Mouse (Mus musculus): ENCODE results near the gene Entpd4b.

The Entpd4b gene

DNA sequence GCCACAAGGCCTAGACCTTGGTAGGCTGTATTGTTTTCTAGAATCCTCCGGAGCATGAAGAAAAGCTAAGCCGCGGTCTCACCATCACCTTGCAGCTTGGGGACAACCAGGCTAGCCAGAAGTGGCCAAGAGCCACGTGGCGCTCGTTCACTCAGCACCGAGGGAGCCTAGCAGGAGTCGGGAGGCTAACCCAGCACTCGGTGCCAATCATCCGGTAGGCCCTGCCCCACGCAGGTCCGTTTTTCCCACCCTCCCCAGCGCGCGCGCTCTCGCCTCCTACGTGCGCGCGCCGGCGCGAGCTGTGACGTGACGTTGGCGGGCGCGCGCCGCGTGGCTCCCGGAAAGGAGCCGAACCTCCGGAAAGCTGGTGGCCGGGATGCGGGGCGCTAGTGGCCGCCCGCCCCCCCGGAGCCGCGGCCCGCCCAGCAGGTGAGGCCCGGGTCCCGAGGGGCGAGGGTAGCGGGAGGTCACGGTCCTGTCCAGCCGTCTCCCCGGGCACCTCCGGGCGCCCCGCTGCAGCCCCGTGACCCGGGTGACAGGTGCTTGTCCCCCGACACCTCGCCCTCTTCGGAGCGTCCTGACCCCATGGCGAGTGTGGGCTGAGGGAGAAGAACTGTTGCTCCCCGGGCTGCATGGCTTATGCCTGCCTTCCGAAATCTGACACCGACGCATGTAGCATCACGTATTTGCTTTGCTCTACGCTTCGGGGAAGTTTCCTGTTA lies at the start of gene Entpd4b:
TSS of gene Entpd4b (plus strand) at position 315 of the 722 bp plus-strand sequence.
- no CpG with 5 or more reads among the region's 68 CpGs for WGBS

DNA sequence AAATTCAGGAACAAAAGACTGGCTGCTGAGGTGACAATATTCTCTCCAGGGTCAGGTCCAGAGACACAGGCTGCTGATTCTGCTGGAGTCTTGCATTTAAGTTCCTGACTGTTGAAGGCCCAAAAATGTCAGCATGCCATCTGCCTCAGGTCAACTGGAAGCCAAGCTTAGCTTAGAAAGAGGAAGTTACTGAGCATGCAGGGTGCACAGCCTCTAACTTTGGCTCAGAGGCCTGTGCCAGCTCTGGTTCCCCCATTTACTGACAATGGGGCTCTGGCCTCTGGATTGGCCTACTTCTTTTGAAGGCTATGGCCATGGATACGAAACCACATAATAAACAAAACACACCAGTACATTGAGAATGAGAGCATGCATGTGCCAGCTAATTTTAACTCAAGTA lies 48.2 kb upstream of the Entpd4b start:
- WGBS = no CpG with 5 or more reads among the region's 1 CpGs

DNA sequence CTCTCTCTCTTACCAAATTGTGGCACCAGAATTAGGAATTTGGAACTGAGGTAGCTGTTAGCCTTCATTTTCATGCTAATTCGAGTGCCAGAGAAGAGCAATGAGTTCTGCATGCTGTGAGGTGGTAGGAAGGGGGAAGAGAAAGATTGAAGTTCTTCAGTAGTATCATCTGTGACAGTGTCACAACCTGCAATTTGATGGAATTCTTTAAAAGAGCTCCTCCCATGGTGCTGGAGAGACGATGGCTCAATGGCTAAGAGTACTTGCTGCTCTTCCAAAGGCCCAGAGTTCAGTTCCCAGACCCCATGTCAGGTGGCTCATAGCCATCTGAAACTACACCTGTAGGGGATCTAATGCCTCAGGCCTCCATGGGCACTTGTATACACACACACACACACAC lies 42.8 kb upstream of the Entpd4b start, which contains the start of gene Gm27179:
TSS of gene Gm27179 (minus strand) at position 101 of the 400 bp plus-strand sequence.
- no CpG with 5 or more reads among the region's 2 CpGs for WGBS

DNA sequence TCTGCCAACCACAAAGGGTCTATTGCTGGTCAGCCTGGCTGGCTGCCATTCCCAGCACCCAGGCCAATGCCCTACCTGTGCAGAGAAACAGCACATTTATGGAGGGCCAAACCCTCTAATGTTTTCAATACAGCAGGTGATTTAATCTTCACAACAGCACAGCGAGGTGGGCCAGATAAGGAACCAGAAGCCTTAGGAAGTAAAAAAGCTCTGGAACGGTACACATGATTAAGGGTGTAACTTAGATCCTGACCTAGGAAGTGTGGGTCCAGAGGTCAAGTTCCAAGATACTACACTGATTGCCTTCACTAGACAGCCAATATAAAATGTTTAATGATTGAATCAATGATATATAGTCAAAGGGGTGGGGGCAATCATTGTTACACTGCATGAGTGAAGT lies 34.4 kb upstream of the Entpd4b start:
- no CpG with 5 or more reads among the region's 2 CpGs for WGBS

DNA sequence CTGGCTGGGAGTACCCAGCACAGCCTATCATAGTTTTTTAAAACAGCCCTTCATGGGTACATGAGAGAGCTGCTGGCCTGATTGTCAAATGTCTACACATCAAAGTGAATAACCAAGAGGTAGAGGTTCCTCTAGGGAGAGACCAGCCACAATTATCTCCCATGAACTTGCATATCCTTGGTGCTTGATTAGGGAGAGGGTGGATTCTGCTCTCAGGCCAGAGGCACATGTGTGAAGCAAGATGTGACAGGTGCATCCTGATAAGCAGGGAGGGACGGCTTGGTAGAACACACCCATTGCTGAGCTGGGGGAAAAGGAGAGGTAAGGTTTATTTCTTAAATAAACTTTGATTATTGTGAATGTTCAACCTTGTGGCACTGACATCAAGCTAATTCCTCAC lies 32.2 kb upstream of the Entpd4b start:
- WGBS = no CpG with 5 or more reads among the region's 1 CpGs

DNA sequence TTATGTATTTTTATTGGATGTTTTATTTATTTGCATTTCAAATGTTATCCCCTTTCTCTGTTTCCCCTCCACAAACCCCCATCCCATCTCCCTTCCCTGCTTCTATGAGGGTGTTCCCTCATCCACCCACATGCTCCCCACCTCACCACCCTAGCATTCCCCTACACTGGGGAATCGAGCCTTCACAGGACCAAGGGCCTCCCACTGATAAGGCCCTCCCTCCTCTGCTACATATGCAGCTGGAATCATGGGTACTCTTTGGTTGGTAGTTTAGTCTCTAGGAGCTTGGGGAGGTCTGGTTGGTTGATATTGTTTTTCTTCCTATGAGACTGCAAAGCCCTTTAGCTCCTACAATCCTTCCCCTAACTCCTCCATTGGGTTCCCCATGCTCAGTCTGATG lies 29.0 kb upstream of the Entpd4b start:
- no CpG with 5 or more reads among the region's 1 CpGs for WGBS

DNA sequence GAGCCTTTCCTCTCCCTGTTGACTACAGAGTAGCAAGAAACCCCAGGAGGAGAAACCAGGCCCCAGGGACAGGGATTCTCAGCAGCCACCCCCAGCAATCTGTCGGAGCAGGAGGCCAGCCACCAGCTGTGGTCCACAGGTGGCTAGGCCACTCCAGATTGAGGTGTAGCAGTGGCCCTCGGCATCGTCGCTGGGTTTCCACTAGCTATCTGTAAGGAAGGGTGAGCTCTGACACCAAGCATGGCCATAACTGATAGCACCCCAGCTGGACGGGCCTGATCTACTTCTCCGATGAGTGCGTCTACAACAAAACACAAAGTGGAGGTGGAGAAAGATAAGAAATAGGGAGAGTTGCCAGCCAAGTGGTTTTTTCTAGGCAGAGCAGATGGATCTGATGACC lies 18.7 kb upstream of the Entpd4b start:
- WGBS = no CpG with 5 or more reads among the region's 7 CpGs

DNA sequence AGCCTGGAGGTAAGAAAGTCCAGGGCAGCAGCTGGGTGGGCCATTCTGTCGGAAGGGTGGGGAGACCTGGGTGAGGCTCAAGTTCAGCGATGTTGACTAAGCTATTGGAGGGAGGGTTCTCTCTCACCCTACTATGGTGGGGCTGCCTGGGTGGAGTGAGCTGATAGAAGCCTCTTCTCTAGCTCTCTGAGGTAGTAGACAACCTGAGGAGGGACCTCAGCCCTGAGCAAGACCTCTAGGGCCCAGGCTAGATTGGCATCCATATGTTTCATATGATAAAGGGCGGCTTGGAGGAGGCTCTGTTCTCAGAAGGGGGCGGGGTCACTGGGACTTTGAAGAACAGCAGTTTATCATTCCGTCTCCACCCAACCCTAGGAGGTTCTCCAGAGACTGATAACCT lies 15.1 kb upstream of the Entpd4b start:
- WGBS = no CpG with 5 or more reads among the region's 5 CpGs

DNA sequence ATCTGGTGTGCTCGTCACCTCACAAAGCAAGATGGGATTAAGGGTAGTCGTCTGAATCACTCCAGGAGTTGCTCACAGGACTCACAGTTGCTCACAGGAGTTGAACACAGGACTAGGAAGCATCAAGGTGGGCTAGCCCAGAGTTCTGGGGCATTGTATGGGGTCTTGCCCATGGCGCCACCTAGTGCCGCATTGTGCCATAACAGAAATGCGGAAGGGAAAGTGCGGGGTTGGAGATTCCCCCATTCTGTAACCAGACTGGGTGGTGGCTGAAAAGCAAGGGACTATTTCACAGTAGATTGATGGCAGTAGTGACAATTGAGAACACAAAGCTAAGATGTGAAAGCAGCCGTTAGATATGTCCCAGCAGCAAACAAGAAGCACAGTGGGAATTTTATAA lies 12.5 kb upstream of the Entpd4b start:
- no CpG with 5 or more reads among the region's 7 CpGs for WGBS

DNA sequence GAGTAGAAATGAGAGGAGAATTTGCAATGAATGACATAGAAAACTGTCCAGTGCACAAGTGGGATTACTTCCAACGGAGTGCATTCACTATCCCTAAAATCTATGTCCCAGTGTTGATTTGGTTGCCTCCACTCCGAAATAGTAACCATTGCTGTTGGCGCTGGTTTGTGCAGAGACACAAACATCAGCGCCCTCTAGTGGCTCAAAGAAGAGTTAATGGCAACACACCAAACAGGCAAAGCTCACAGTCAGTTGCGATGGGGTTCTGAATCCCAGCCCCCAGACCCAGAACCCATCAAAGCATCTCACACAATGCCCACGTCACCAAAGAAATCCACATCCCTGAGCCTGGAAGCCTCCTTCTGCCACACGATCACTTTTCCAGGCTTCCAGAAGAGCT lies 11.2 kb upstream of the Entpd4b start:
- WGBS = no CpG with 5 or more reads among the region's 7 CpGs

DNA sequence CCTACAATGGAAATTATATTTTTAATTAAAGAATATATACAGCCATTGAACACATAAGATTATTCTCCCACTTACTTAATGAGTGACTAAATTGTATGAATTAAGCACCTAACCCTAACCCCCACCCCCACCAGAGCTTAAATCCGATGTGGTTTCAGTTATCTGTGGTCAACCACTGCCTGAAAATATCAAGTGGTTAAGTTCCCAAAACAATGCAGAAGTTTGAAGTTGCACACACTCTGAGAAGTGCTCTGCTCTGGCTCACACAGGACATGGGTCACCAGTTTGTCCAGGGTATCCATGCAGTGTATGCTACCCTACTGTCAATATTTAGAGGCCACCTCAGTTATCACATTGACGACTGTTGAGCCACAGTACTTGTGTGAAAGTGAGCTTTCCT lies 10.2 kb upstream of the Entpd4b start:
- no CpG with 5 or more reads among the region's 2 CpGs for WGBS

DNA sequence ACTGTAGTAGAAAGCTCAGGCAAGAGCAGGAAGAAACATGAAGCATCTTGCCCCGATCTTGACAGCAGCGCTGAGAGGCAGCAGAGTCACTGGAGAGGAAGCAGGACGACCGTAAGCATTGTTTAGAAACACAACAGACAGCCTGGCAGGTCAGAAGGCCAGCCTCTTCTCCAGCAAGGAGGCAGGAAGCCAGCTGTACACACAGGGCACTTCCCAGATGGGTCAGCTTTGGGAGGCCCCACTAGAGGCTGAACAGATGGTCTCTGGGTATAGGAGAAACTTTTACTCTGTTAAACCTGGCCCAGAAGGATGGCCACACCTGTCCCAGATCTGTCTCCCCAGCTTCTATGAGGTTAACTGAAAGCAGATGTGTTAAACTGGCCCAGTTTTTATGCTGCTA lies 7.9 kb upstream of the Entpd4b start:
- WGBS = no CpG with 5 or more reads among the region's 4 CpGs

DNA sequence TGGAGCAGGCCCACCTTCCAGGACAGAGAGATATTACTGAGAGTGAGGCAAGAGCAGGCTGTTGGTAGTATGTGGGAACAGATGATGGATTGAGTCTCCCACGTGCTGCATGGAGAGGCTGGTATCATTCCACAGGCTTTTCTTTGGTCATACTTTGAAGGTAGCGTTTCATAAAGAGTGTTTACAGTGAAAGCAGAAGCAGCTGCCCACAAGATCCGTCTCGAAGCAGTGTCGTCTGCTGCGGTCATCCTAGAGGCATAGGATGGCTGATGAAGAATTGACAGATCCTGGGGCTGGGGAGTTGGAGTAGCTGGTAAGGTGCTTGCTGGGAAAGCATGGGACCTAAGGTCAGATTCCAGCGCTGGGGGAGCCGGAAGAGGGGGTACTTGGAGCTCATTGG lies 1.6 kb downstream of the Entpd4b start:
- WGBS = no CpG with 5 or more reads among the region's 8 CpGs

DNA sequence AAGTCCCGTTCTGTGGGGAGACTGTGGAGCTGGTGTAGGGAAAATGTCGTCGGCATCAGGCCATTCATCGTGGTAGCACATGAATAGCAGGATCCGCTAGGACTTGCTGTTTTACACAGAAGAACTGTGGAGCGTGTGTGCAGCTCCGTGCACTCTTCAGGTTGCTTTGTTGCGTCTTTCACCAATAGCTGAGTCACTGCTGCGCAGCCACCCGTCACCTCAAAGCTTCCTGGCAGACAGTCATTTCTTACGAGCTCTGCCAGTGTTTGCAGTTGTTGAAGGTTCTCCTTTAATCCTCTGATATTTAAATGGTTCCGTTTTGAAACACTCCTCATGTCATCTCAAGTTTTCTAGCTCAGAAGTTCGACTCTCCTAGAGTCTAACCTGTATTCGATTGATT lies 2.3 kb downstream of the Entpd4b start:
- WGBS = no CpG with 5 or more reads among the region's 14 CpGs

All from cerebral cortex, adult 2 months (tissue).